Mouse (Mus musculus) G1E (cell line): ENCODE data around the gene Egfl7. TPM values are rescaled to one million over a fixed set of nuclear protein-coding genes. Genes with fewer than 3 reads are reported as not detected.
A peak's percentile ranks its signal among the peaks of the same experiment; 100 is the strongest.

Source experiments
- ATAC-seq: 2 replicates; pipeline ENCODE4 v1.8.0; 2016; ENCODE audit warnings: mild to moderate bottlenecking; ENCODE audit not compliant: insufficient number of reproducible peaks, poor library complexity, low FRiP score, severe bottlenecking; ENCODE audit errors: extremely low read depth
- DNase-seq: peaks from one replicate; pipeline ENCODE4 v3.0.0; 2012; ENCODE audit warnings: low spot score
- H3K27me3 ChIP-seq: 2 replicates; pipeline ENCODE4 v1.6.1; 2012; ENCODE audit warnings: mild to moderate bottlenecking, low read length, inconsistent platforms; ENCODE audit not compliant: insufficient read depth
- H3K36me3 ChIP-seq: replicated peaks from 2 replicates; pipeline ENCODE3; 2012; ENCODE audit warnings: mild to moderate bottlenecking, inconsistent platforms
- H3K4me1 ChIP-seq: 2 replicates; pipeline ENCODE4 v1.6.1; 2012; ENCODE audit warnings: low read depth, low read length, inconsistent platforms, mixed read lengths; ENCODE audit not compliant: insufficient read depth
- H3K4me3 ChIP-seq: 2 replicates; pipeline ENCODE4 v1.5.1; 2012; ENCODE audit warnings: low read depth, mild to moderate bottlenecking, inconsistent platforms, low read length, moderate library complexity, mixed read lengths
- H3K9me3 ChIP-seq: replicated peaks from 2 replicates; pipeline ENCODE4 v1.6.1; 2012; ENCODE audit warnings: inconsistent platforms
- CTCF ChIP-seq: IDR thresholded peaks from 2 replicates; pipeline ENCODE4 v1.5.1; 2012; ENCODE audit warnings: low read depth, low read length, inconsistent platforms, mixed read lengths
- GATA1 ChIP-seq: IDR thresholded peaks from 2 replicates; pipeline ENCODE4 v1.6.1; 2012; ENCODE audit warnings: borderline replicate concordance, low read length, inconsistent platforms, mixed read lengths
- GATA2 ChIP-seq: IDR thresholded peaks from 2 replicates; pipeline ENCODE4 v1.6.1; 2012; ENCODE audit warnings: low read depth, low read length, inconsistent platforms, borderline replicate concordance
- POLR2AphosphoS5 ChIP-seq: IDR thresholded peaks from 2 replicates; pipeline ENCODE4 v1.6.1; 2012; ENCODE audit warnings: low read depth, low read length, inconsistent platforms; ENCODE audit not compliant: insufficient replicate concordance
- TAL1 ChIP-seq: conservative IDR thresholded peaks from 2 replicates; pipeline ENCODE4 v1.6.1; 2012; ENCODE audit warnings: low read depth, low read length, inconsistent platforms, mixed read lengths
- polyA plus RNA-seq: library from polyadenylated mRNA; stranded (reverse); fragments of >175 nt; gene quantifications from 2 replicates; pipeline ENCODE4 v1.2.3, GENCODE M21; 2012
- total RNA-seq, 2 experiments: library from RNA; stranded (forward) in 1 of 2; stranded (reverse) in 1 of 2; fragments of 200-1000 nt in 1 of 2; fragments of >200 nt in 1 of 2; fragmentation: Nextera tagmentation in 1 of 2; gene quantifications; 2 replicates each; pipeline ENCODE4 v1.2.3; 2014 to 2017

The Egfl7 gene
- total and polyA plus RNA-seq, 3 experiments, result 29.6 to 160 (median 136) TPM

DNA sequence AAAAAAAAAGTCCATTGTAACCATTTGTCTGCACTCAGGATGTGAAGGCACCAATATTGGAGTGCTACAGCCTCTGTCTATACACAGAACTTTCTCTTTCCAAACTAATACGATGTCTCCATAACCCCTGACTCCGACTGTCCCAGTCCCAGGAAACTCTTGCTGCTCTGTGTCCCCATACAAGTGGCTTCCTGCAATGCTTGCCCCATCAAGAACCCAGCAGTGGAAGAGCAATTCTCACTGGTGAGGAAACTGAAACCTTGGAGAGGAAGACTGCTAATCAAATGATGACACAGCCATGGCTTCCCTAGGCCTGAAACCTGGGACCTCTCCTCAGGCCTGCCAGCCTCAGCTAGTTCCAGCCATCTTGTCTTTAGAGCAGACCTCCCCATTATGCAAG, 18.0 kb downstream of the Egfl7 start:
- H3K9me3 ChIP-seq, result no peaks in the 10 kb centered on the region
- peaks cover 2% of the 10 kb centered on the region; the same call in 1 of the 2 replicates for H3K4me1 ChIP-seq
- peaks cover 36% of the 10 kb centered on the region for H3K36me3 ChIP-seq
- DNase-seq (no peak), ATAC-seq (no peak)
- TF ChIP-seq CTCF, result no peak
- TF ChIP-seq GATA2, result no peak
- TF ChIP-seq POLR2AphosphoS5, result no peak
- no peak for TF ChIP-seq GATA1
- TF ChIP-seq TAL1, result no peak
- no peak overlapping the region for H3K4me3 ChIP-seq
- peaks cover 40% of the 10 kb centered on the region for H3K27me3 ChIP-seq

DNA sequence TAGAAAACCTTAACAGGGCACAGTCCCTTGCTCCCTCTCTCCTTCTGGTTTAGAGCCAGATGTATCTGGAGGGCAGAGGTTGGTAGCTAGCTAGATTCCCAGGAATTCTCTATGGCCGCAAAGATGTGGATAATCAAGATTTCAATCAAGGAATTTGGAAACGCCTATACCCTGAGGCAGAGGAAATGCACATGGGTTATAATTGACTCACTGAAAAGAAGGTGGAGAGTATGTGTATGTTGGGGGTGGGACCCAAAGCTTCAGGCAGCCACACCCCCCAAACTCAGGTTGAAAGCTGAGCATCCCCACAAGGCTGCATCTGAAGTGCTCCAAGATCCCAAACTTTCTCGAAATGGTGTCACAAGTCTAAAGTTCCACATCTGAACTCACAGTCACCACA, 18.6 kb downstream of the Egfl7 start:
- TF ChIP-seq CTCF (no peak), GATA1 (no peak), TAL1 (no peak), POLR2AphosphoS5 (no peak)
- ATAC-seq (no peak), DNase-seq (no peak)
- Histone ChIP-seq H3K36me3 (peaks cover 29% of the 10 kb centered on the region), H3K9me3 (no peaks in the 10 kb centered on the region), H3K4me1 (peaks cover 4% of the 10 kb centered on the region), H3K4me3 (no peak overlapping the region), H3K27me3 (peaks cover 47% of the 10 kb centered on the region)

DNA sequence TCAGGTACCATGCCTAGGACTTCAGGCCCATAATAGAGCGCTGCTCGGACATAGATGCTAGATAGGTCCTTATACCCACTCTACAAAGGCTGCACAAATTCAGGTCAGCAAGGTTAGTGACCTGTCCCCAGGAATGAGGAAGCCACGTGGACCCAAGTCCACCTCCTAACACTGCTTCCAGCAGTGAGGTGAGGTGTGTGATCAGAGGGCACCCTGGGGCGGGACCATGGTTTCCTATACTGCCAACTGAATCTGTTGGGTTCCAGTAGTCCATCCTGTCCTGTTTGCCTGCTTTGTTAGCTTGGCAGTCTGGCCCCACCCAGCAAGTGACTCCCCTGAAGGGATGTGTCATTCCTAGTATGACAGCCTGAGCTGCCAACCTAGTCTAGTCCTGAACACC, 20.2 kb downstream of the Egfl7 start:
- Histone ChIP-seq H3K9me3 (no peaks in the 10 kb centered on the region), H3K36me3 (peaks cover 17% of the 10 kb centered on the region), H3K4me3 (no peak overlapping the region), H3K4me1 (peaks cover 14% of the 10 kb centered on the region), H3K27me3 (peaks cover 61% of the 10 kb centered on the region)
- TF ChIP-seq GATA1 (no peak), POLR2AphosphoS5 (no peak), TAL1 (no peak), CTCF (no peak), GATA2 (no peak)
- DNase-seq (no peak), ATAC-seq (no peak)

DNA sequence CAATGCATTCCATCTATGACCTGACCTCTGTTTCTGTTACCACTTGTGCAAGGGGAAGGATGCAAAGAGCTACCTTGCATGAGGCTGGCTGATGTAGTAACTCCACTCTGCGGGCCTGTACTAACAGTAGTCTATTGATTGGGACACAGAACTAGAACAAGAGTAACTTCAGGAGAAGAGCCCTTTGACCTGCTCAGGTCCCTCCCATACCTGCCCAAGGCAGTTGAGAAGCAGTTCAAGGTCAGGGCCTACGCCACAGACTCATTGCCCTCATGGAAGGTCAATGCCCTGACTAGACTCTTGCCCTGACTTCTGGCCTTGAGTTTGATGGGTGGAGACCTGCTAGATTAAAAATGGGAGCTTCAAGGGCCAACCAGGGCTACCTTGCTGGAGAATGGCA, 20.9 kb downstream of the Egfl7 start:
- no peak for ATAC-seq
- TF ChIP-seq CTCF (no peak), GATA1 (no peak), GATA2 (no peak), TAL1 (no peak), POLR2AphosphoS5 (no peak)

DNA sequence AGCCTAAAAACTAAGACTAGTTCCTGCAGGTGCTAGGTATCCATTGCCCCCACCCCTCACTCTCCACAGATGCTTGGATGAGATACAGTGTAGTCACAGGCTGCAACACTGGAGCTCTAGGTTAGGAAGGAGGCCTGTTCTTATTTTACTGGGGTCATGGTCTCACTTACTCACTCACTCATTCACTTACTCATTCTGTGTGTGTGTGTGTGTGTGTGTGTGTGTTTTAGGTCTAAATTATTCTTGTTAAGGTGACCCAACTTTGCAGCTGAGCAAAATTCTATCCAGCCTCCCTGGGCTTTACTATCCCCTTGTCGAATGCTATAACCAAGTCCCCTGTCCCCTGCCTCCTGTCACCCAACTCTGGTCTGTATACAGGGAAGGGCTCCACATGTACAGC, 21.8 kb downstream of the Egfl7 start:
- DNase-seq (no peak), ATAC-seq (no peak)
- H3K9me3 ChIP-seq, result no peaks in the 10 kb centered on the region
- H3K4me3 ChIP-seq, result no peak overlapping the region
- peaks cover 14% of the 10 kb centered on the region for H3K4me1 ChIP-seq
- peaks cover 5% of the 10 kb centered on the region for H3K36me3 ChIP-seq
- peaks cover 65% of the 10 kb centered on the region for H3K27me3 ChIP-seq
- TF ChIP-seq POLR2AphosphoS5, result no peak
- TF ChIP-seq TAL1, result no peak
- no peak for TF ChIP-seq GATA1
- TF ChIP-seq GATA2, result no peak
- TF ChIP-seq CTCF, result no peak

More for the DNA sequence above, 20.9 kb downstream of the Egfl7 start:
- H3K27me3 ChIP-seq, result peaks cover 62% of the 10 kb centered on the region
- peaks cover 14% of the 10 kb centered on the region for H3K4me1 ChIP-seq
- no peak for DNase-seq
- H3K4me3 ChIP-seq, result no peak overlapping the region
- H3K9me3 ChIP-seq, result no peaks in the 10 kb centered on the region
- peaks cover 10% of the 10 kb centered on the region for H3K36me3 ChIP-seq

DNA sequence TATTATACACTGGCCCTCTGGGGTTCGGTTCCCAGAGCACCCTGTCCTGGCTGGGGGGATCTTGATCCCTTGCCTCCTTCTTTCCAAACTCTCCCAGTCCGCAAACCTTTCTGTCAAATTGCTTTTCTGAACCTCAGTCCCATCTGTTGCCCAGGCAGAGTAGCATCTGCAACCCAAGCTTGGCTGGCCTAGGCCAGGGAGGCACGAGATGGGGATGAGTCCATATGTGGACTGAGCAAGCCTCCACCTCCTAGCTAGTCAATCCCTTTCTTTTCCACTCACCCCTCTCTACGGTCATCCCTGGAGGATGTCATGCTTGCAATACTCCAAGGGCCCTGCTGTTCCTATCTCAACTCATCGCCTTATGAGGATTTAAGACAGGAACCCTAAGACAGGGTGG, 22.8 kb downstream of the Egfl7 start:
- Histone ChIP-seq H3K27me3 (peaks cover 69% of the 10 kb centered on the region), H3K9me3 (no peaks in the 10 kb centered on the region), H3K4me1 (peaks cover 14% of the 10 kb centered on the region), H3K4me3 (no peak overlapping the region), H3K36me3 (no peaks in the 10 kb centered on the region)
- ATAC-seq (no peak), DNase-seq (no peak)
- TF ChIP-seq POLR2AphosphoS5, result no peak
- TF ChIP-seq TAL1, result no peak
- no peak for TF ChIP-seq GATA1
- TF ChIP-seq GATA2, result no peak
- no peak for TF ChIP-seq CTCF

DNA sequence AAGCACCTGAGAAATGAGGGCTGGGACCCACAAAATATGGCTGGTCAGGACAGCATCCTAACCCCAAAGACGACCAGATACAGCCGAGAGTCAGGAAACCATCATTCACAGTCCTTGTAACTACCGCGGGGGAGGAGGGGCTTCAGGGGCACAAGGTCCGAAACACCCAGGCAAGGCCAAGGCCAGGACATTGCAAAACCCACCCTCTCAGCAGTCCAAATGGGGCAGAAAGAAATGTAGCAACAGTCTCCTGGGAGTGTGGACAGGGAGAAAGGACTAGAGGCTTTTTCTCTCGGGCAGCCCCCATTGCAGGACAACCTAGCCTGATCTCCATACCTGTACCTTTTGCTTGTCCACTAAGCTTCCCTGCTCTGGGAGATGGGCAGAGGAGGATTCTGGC, 23.3 kb downstream of the Egfl7 start:
- TF ChIP-seq TAL1 (no peak), GATA1 (no peak), CTCF (no peak), POLR2AphosphoS5 (no peak), GATA2 (no peak)
- DNase-seq (no peak), ATAC-seq (no peak)
- H3K9me3 ChIP-seq, result no peaks in the 10 kb centered on the region
- H3K27me3 ChIP-seq, result peaks cover 74% of the 10 kb centered on the region
- peaks cover 14% of the 10 kb centered on the region for H3K4me1 ChIP-seq
- H3K4me3 ChIP-seq, result peak overlapping the region; percentile 71
- H3K36me3 ChIP-seq, result no peaks in the 10 kb centered on the region
